Mouse (Mus musculus) CD8-positive naive resting alpha-beta T cell, adult 57 days (primary cell): ENCODE measurements around the gene Eif1b. TPM values are rescaled to one million over a fixed set of nuclear protein-coding genes. Genes with fewer than 3 reads are reported as not detected.

Experiments used
- total RNA-seq: library from RNA; stranded (reverse); gene quantifications from one replicate; pipeline ENCODE4 v1.2.4, GENCODE M21; 2023

Gene Eif1b
- 30.3 TPM for total RNA-seq

DNA sequence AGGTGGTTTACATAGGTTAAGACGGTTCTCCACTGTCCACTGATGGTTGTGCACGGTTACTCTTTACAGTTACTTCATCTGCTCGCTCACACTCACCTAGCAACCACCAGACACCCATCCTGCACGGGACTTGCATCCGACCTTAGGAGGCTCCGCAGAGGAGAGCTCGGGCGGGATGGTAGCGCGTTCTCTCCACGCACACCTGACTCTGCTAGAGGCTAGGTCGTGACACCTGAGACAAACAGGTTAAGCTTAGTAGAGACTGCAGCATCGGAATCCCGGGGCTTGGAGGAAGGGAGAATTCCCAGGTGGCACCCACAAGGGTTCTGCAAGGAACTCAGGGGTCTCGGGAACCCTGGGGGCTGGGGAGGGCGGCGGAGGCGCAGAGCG, at the start of gene Eif1b:
Gene Eif1b, plus strand, starts transcription at position 223 of the 390 bp plus-strand sequence.

DNA sequence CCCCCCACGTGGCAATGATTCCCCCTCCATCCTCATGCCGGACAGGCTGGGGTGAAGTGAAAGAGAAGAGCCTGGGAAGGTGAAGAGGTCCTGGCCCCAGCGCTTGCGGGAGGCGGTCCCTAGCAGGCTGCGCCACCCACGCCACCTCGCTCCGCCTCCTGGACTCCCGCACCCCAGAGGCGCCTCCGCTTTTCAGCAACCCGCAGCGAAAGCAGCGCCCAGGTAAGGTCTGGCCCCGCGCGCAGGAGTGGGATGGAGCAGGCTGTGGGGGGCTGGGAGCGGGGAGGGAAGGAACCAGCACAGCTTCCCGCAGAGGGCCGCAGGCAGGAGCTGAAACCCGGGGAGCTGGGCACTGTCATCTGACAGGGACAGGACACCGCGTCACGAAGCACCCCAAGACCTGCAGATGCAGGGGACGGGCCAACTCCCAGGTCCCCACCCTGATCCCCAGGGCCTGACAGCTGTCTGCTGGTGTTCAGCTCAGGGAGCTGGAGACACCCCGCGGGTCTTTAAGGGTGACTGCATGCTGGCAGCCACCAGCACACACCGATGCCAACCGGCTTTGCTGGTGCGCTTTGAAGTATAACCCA, 47.7 kb downstream of the Eif1b start, which contains the start of gene Entpd3:
Gene Entpd3, plus strand, starts transcription at position 157 of the 590 bp plus-strand sequence.

Other genes starting within 250 kb of the Eif1b start
- gene Myrip, start 190.7 kb upstream of the Eif1b start, total RNA-seq: not detected
- gene Entpd3, start 47.6 kb downstream of the Eif1b start, total RNA-seq: not detected
- gene Rpl14, start 79.2 kb downstream of the Eif1b start, total RNA-seq: 1,169 TPM